Mouse (Mus musculus) cerebral cortex, adult 2 months (tissue): ENCODE data around the gene Galnt17.

ENCODE experiments used
- WGBS: fragments of 180-500 bp; shearing (Covaris S2); methylation state at CpG from one replicate; pipeline ENCODE4 v1.1.7; 2018; 5-methylcytosine and 5-hydroxymethylcytosine counted together

Galnt17 gene

GRCm38 (mm10) chr5:131308397-131308796 lies at the start of gene Galnt17:
TSS of gene Galnt17 (minus strand) at chr5:131308497.
- WGBS = 60% methylated on average over 3 of the region's 3 CpGs

GRCm38 (mm10) chr5:131334536-131334935 lies 26.2 kb upstream of the Galnt17 start:
- WGBS = 43% methylated on average over 8 of the region's 8 CpGs

DNA sequence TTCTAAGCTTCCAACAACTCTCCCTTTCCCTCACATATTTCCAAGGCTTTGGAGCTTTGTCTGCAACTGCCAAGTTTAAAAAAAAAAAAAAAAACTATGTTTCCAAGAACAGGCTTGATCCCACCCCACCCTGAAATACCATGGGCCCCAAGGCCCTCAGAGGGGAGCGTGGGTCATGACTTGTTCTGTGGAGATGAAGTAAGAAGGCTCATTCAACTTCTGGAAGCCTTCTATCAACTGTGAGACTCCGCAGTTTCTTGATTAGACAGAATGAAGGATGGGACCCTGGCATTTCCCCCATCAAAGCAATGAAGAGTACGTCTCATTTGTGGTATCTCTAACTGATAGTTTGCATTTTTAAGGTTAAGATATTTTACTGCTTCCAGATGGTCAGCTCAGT lies 13.0 kb upstream of the Galnt17 start:
- WGBS = 67% methylated on average over 3 of the region's 3 CpGs

DNA sequence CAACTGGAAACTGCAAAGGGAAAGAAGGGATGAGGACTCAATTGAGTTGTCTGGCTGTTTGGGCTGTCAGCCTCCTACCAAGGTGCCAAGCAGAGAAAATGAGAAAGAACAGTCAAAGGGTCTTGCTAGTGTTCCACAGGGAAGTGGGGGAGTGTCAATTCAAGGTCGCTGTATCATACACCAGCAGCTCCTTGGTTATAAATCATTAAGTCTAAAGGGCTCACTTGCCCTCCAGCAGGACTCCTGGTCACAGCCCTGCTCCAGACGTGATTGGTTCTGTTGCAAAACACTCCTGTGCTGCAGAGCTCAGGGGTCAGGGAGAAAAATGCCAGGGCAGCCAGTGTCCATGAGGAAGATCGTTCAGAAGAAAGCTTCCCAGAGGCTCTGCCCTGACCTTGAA lies 11.3 kb upstream of the Galnt17 start:
- WGBS = 74% methylated on average over 3 of the region's 3 CpGs

GRCm38 (mm10) chr5:131319141-131319540 lies 10.8 kb upstream of the Galnt17 start:
- WGBS = 70% methylated on average over 2 of the region's 2 CpGs

- WGBS = 54% methylated on average over 4 of the region's 4 CpGs
Observed at GRCm38 (mm10) chr5:131315016-131315415, 6.7 kb upstream of the Galnt17 start.

GRCm38 (mm10) chr5:131307656-131308151 lies 593 bp downstream of the Galnt17 start:
- WGBS = 1% methylated on average over 36 of the region's 36 CpGs

- WGBS = under 1% methylated on average over 64 of the region's 64 CpGs
Observed at GRCm38 (mm10) chr5:131306908-131307655, 1.2 kb downstream of the Galnt17 start.

GRCm38 (mm10) chr5:131306321-131306907 lies 1.9 kb downstream of the Galnt17 start:
- 2% methylated on average over 39 of the region's 39 CpGs for WGBS

GRCm38 (mm10) chr5:131305223-131305622 lies 3.1 kb downstream of the Galnt17 start:
- WGBS = 42% methylated on average over 5 of the region's 5 CpGs

- 58% methylated on average over 3 of the region's 3 CpGs for WGBS
Observed at GRCm38 (mm10) chr5:131301526-131301925, 6.8 kb downstream of the Galnt17 start.

GRCm38 (mm10) chr5:131293726-131294449 lies 14.4 kb downstream of the Galnt17 start:
- WGBS = 72% methylated on average over 16 of the region's 16 CpGs

- WGBS = 85% methylated on average over 6 of the region's 6 CpGs
Observed at GRCm38 (mm10) chr5:131287091-131287490, 21.2 kb downstream of the Galnt17 start.

GRCm38 (mm10) chr5:131286680-131287079 lies 21.6 kb downstream of the Galnt17 start:
- WGBS = 88% methylated on average over 2 of the region's 2 CpGs

GRCm38 (mm10) chr5:131280349-131280748 lies 27.9 kb downstream of the Galnt17 start:
- 55% methylated on average over 2 of the region's 2 CpGs for WGBS

DNA sequence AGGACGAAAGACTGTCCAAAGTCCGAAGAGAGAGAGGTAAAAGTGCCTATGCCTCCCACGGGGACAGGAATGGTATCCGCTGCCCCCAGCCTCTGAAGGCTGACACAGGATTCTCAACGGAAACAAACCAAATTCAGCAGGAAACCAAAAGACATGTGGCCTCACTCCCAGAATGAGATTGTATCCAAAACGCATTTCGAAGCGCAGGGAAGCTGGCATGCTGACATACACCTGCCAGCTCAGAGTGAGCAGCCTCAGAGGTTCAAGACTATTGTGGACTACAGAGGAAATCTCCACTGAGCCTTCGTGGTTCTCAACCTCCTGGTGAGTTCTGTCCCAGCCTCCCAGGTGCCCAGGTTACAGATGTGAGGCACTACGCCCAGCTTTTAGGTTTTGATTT lies 29.0 kb downstream of the Galnt17 start:
- 64% methylated on average over 10 of the region's 10 CpGs for WGBS

GRCm38 (mm10) chr5:131277227-131277626 lies 31.1 kb downstream of the Galnt17 start:
- 40% methylated on average over 7 of the region's 7 CpGs for WGBS

DNA sequence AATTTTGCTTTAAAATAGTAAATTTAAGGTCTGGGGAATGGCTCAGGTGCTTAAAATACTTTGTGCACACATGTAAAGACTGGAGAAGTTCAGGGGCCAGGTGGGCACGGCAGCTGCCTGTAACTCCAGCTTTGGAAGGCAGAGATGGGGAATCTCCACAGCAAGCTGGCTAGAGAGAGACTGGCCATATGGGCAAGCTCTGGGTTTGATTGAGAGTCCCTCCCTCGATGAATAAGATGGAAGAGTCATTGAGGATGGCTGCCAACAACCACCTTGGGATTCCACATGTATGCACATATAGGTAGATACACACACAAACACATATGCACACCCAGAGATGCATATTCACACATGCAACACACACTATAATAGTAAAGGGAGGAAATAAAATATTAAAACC lies 42.0 kb downstream of the Galnt17 start:
- 62% methylated on average over 2 of the region's 2 CpGs for WGBS

DNA sequence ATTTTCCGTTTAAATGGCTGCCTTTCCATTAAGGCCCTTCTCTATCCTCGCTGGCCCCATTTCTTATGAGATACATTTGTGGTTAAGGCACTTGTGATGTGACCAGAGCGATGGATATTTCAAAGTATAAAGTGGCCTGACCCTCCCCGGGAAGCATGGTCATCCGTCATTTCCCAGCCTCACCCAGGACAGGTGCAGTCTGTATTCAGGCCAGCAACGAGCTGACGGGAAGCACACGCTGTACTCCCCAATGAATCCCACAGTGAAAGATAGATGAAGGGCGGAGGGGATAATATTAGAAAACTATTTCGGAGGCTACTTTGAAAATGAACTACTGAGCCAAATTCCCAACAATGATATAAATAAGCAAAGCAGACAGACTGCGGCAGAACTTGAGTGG lies 44.2 kb downstream of the Galnt17 start:
- 72% methylated on average over 11 of the region's 11 CpGs for WGBS

GRCm38 (mm10) chr5:131250701-131251636 lies 57.3 kb downstream of the Galnt17 start:
- WGBS = 75% methylated on average over 8 of the region's 8 CpGs

DNA sequence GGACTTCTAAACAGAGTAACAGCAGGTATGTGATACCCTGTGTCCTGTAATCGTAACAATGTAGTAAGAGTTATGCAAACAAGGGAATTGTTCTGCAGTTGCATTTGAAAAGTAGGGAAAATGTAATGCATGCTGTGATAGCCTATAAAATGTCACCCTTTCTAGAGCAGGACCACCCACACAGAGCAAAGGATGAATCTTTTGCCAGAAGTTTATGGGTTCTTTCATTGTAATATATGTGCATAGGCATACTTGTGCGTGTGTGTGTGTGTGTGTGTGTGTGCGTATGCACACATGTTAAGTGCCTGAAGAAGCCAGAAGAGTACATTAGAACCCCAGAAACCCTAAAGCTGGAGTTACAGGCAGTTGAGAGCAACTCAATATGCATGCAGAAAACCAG lies 59.9 kb downstream of the Galnt17 start:
- WGBS = 94% methylated on average over 3 of the region's 3 CpGs
